30 mouse cellular contexts compared by ENCODE assay signal in the genomic region with DNA sequence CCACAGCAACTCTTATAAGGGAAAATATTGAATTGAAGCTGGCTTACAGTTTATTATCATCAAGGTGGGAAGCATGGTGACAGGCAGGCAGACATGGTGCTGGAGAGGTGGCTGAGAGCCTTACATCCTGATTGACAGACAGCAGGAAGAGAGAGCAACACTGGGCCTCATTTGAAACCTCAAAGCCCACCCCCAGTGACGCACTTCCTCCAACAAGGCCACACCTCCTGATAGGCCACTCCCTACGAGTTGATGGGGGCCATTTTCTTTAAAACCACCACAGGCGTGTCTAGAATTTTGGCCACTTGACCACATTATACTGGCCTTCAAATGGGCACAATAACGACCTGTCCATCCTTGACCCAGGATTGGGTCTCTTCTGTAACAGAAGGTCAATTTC. TPM values are rescaled to one million over a fixed set of nuclear protein-coding genes. Genes with fewer than 3 reads are reported as not detected.
"Had no signal": no experiment of that assay in that cellular context is flagged by ENCODE, and none has a peak within 500 bp of the region (broad histone marks: within the 10 kb centered on the region; RNA-seq: fewer than 3 reads in every experiment).

No protein-coding gene starts in this region.

- H3K27me3 ChIP-seq: megakaryocyte, embryonic 14.5 days; midbrain, embryonic 13.5 days; neural tube, embryonic 13.5 days had no signal

- ATAC-seq: liver, postnatal 0 days; lung, postnatal 0 days; midbrain, embryonic 13.5 days; midbrain, embryonic 16.5 days had no signal

- H3K4me3 ChIP-seq: layer of hippocampus, adult 2 months; megakaryocyte, embryonic 14.5 days; midbrain, embryonic 10.5 days; midbrain, embryonic 13.5 days; myocyte; neural tube, embryonic 13.5 days had no signal

- H3K9ac ChIP-seq: liver, embryonic 14.5 days; liver, postnatal 0 days; lung, embryonic 14.5 days; midbrain, embryonic 13.5 days; neural tube, embryonic 13.5 days had no signal

- DNase-seq: kidney, postnatal 25 days; layer of hippocampus, adult 9-11 months; liver, postnatal 0 days; lung, embryonic 14.5 days; retina, postnatal 1 day; right cerebral cortex, postnatal 25 days; spleen, adult 18-20 months; thymus, adult 2 months; thymus, postnatal 14 days; thymus, postnatal 4 days had no signal

- H3K36me3 ChIP-seq: midbrain, embryonic 10.5 days had no signal

- H3K9me3 ChIP-seq: megakaryocyte, embryonic 14.5 days; midbrain, embryonic 10.5 days; midbrain, embryonic 13.5 days; neural tube, embryonic 13.5 days had no signal

- H3K4me2 ChIP-seq: liver, embryonic 11.5 days; lung, embryonic 14.5 days; midbrain, embryonic 13.5 days; neural tube, embryonic 13.5 days had no signal

- H3K27ac ChIP-seq: kidney, postnatal 0 days; layer of hippocampus, adult 2 months; liver, embryonic 14.5 days; midbrain, embryonic 10.5 days; midbrain, embryonic 13.5 days; neural tube, embryonic 13.5 days had no signal

RNA-seq across cellular contexts. Expression of a gene that starts 11.5 kb away (rescaled TPM):
- total RNA-seq: layer of hippocampus, adult 2 months; layer of hippocampus, postnatal 25 days; left cerebral cortex, adult 18-20 months; monocyte, adult 5-6 weeks; neutrophil, adult 5-6 weeks had no signal
- polyA plus RNA-seq: kidney, embryonic 14.5 days; kidney, postnatal 0 days; large intestine, adult 2 months; limb, embryonic 11.5 days; limb, embryonic 14.5 days; liver, embryonic 11.5 days; liver, embryonic 14.5 days; liver, postnatal 0 days; lung, embryonic 14.5 days; lung, postnatal 0 days; myocyte; neural tube, embryonic 13.5 days; stomach, embryonic 16.5 days had no signal

RNA-seq across cellular contexts. Expression of a gene that starts 14.5 kb away (rescaled TPM):
- total RNA-seq: monocyte, adult 5-6 weeks had no signal
- polyA plus RNA-seq: kidney, embryonic 14.5 days; kidney, postnatal 0 days; limb, embryonic 11.5 days; liver, embryonic 11.5 days; liver, embryonic 14.5 days; liver, postnatal 0 days; lung, embryonic 14.5 days; lung, postnatal 0 days had no signal
